In the genomic region with DNA sequence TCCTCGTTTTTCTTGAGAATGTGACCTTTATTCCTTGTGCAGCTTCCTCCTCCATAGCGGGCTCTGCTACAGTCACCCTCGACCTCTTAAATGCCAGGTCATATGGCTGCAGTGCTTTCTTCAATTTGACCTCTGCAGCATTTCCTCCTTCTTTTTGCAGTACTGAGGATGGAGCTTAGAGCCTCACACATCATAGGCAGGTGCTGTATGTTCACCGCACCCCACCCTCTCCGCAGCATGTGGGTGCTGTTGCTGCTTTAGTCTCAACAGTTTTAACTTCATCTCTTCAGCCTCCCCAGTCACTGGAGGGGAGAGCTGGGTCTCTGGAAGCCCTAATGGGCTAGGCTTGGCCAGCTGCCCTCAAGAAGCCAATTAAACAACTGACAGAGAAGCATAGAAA, we compare ENCODE assay signal across 19 mouse cellular contexts.
"Had no signal": no experiment of that assay in that cellular context is flagged by ENCODE, and none has a peak within 500 bp of the region (broad histone marks: within the 10 kb centered on the region; RNA-seq: fewer than 3 reads in every experiment).

No protein-coding gene starts in this region.

- ATAC-seq: intestine, embryonic 15.5 days; liver, embryonic 12.5 days had no signal

- H3K4me3 ChIP-seq: intestine, embryonic 15.5 days; limb, embryonic 10.5 days; limb, embryonic 13.5 days; liver, embryonic 12.5 days; liver, embryonic 15.5 days; lung, embryonic 15.5 days; megakaryocyte, embryonic 14.5 days; neural tube, embryonic 12.5 days; neural tube, embryonic 15.5 days had no signal

- DNase-seq: kidney, adult 11 months; kidney, postnatal 36 days; liver; lung, adult 18-20 months; lung, postnatal 10 days; lung, postnatal 36 days; midbrain, embryonic 14.5 days; right cerebral cortex, adult 18-20 months; right cerebral cortex, postnatal 14 days had no signal

- H3K4me1 ChIP-seq: intestine, embryonic 15.5 days; limb, embryonic 10.5 days; limb, embryonic 13.5 days; liver, embryonic 12.5 days; liver, embryonic 15.5 days; lung, embryonic 15.5 days; neural tube, embryonic 12.5 days; neural tube, embryonic 15.5 days had no signal

- H3K27ac ChIP-seq: intestine, embryonic 15.5 days; kidney, postnatal 0 days; limb, embryonic 10.5 days; limb, embryonic 13.5 days; liver, embryonic 12.5 days; liver, embryonic 15.5 days; lung, embryonic 15.5 days; neural tube, embryonic 12.5 days; neural tube, embryonic 15.5 days had no signal

- H3K27me3 ChIP-seq: intestine, embryonic 15.5 days; limb, embryonic 13.5 days; liver, embryonic 12.5 days; liver, embryonic 15.5 days; lung, embryonic 15.5 days; neural tube, embryonic 12.5 days; neural tube, embryonic 15.5 days had no signal
